In the genomic region with DNA sequence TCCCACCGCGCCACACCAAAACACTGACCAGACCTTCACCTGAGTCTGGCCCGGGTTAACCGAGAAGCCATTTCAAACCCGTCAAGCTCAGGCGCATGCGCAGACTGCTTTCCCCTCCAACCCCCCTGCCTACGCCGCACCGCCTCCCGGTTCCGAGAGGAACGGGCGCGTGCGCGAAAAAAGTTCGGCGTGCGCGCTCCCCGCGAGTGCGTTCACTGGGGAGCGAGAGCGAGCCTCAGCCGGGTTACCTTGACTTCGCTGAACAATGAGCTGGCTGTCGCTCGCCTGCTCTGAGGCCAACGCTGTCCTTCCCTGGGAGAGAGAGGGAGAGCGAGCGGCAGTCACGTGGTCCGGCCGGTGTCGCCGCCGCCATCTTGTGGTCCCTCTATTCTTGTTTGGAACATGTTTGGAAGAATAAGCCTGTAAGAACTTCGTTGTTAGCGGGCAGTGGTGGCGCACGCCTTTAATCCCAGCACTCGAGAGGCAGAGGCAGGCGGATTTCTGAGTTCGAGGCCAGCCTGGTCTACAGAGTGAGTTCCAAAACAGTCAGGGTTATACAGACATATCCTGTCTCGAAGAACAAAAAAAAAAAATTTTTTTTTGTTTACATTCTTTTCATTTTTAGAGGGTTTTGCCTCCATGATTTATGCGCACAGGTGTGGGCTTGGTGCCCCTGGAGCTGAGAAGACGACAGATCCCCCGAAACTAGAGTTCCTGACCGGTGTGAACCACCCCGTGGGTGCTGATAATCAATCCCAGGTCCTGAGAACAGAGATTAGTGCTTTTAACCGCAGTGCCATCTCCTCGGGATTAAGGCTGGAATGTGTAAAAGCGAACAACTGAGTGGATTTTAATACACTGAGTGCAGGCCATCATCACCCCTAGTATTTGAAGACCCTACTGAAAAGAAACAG, we compare ENCODE assay signal across 8 mouse cellular contexts. TPM values are rescaled to one million over a fixed set of nuclear protein-coding genes. Genes with fewer than 3 reads are reported as not detected.
DNase-seq lines count a peak whose midpoint lies in the region; ATAC-seq and TF ChIP-seq lines count a peak whose summit lies in the region.

A gene (minus strand): TSS at position 110 of the 914 bp plus-strand sequence.

- ATAC-seq in cerebellum, adult (ENCODE audit: insufficient number of reproducible peaks, low FRiP score, low TSS enrichment): peak; percentile 99
- peak; percentile 99 for ATAC-seq in forebrain, embryonic 13.5 days
- ATAC-seq in liver, postnatal 0 days: peak; percentile 95
- ATAC-seq in neural tube, embryonic 14.5 days (ENCODE audit: low read depth): peak; percentile 99

- H3K27ac ChIP-seq in ES-Bruce4 (ENCODE audit: insufficient read depth, low read length): peak within 1 kb of the TSS; percentile 99
- H3K27ac ChIP-seq in forebrain, embryonic 13.5 days: peak within 1 kb of the TSS; percentile 94
- peak within 1 kb of the TSS; percentile 97 for H3K27ac ChIP-seq in liver, postnatal 0 days (ENCODE audit: low read depth)
- peak within 1 kb of the TSS; percentile 95 for H3K27ac ChIP-seq in neural tube, embryonic 14.5 days (ENCODE audit: low read depth, low read length)

- WGBS in forebrain, embryonic 13.5 days: 4% methylated on average over 55 of the region's 55 CpGs
- 5% methylated on average over 55 of the region's 55 CpGs for WGBS in large intestine, adult 2 months
- WGBS in liver, postnatal 0 days (ENCODE audit: insufficient replicate concordance): 4% methylated on average over 55 of the region's 55 CpGs
- 4% methylated on average over 55 of the region's 55 CpGs for WGBS in neural tube, embryonic 14.5 days

- peak within 1 kb of the TSS; percentile 86 for H3K4me3 ChIP-seq in ES-Bruce4 (ENCODE audit: low read depth, low read length)
- peak within 1 kb of the TSS; percentile 97 for H3K4me3 ChIP-seq in forebrain, embryonic 13.5 days
- peak within 1 kb of the TSS; percentile 87 for H3K4me3 ChIP-seq in liver, postnatal 0 days (ENCODE audit: low read depth, low read length)
- H3K4me3 ChIP-seq in neural tube, embryonic 14.5 days (ENCODE audit: low read depth, low read length): peak within 1 kb of the TSS; percentile 98

- no peaks in the 10 kb centered on the region for H3K27me3 ChIP-seq in ES-Bruce4 (ENCODE audit: control insufficient read depth, insufficient read depth, low read length, poor library complexity, severe bottlenecking)
- no peaks in the 10 kb centered on the region for H3K27me3 ChIP-seq in forebrain, embryonic 13.5 days
- no peaks in the 10 kb centered on the region for H3K27me3 ChIP-seq in liver, postnatal 0 days (ENCODE audit: insufficient read depth, low read length)
- H3K27me3 ChIP-seq in neural tube, embryonic 14.5 days (ENCODE audit: control insufficient read depth, insufficient read depth, low read length): no peaks in the 10 kb centered on the region

- TF ChIP-seq POLR2A in ES-Bruce4 (IDR thresholded peaks at IDR 0.05; ENCODE audit: insufficient read depth, low read length): peak; percentile 33

- peak; percentile 71; the same call in 1 of the 2 replicates for TF ChIP-seq EP300 in ES-Bruce4 (IDR thresholded peaks at IDR 0.05; ENCODE audit: insufficient read depth, low read depth, low read length)
- 0 out of 2 replicates have a peak, but pooled peaks have one; percentile 7 for TF ChIP-seq EP300 in liver, postnatal 0 days (IDR thresholded peaks at IDR 0.05; ENCODE audit: low read depth)

- H3K4me2 ChIP-seq in forebrain, embryonic 13.5 days: peak within 1 kb of the TSS; percentile 64
- peak within 1 kb of the TSS; percentile 90 for H3K4me2 ChIP-seq in liver, postnatal 0 days (ENCODE audit: low read depth, low read length)
- H3K4me2 ChIP-seq in neural tube, embryonic 14.5 days (ENCODE audit: low read depth, low read length): peak within 1 kb of the TSS; percentile 67

- intact Hi-C loops in heart, postnatal 10 days (cut with DNase I): no loop called here

- peak; percentile 99 for DNase-seq in heart, postnatal 10 days
- DNase-seq in large intestine, adult 2 months (ENCODE audit: low read depth, low spot score): peak; percentile 91
- peak; percentile 99 for DNase-seq in liver, postnatal 0 days
- peak; percentile 99 for DNase-seq in testis, postnatal 10 days (ENCODE audit: low spot score)

- H3K9ac ChIP-seq in ES-Bruce4 (ENCODE audit: low read depth, poor library complexity, severe bottlenecking): peak within 1 kb of the TSS; percentile 91
- H3K9ac ChIP-seq in forebrain, embryonic 13.5 days: peak within 1 kb of the TSS; percentile 97
- peak within 1 kb of the TSS; percentile 96 for H3K9ac ChIP-seq in liver, postnatal 0 days (replicated peaks)
- peak within 1 kb of the TSS; percentile 98 for H3K9ac ChIP-seq in neural tube, embryonic 14.5 days (replicated peaks; ENCODE audit: low read depth, low read length)

- H3K9me3 ChIP-seq in ES-Bruce4 (replicated peaks; ENCODE audit: control insufficient read depth, insufficient read depth, low read length, poor library complexity, severe bottlenecking): no peaks in the 10 kb centered on the region
- no peaks in the 10 kb centered on the region for H3K9me3 ChIP-seq in forebrain, embryonic 13.5 days (replicated peaks)
- no peaks in the 10 kb centered on the region for H3K9me3 ChIP-seq in liver, postnatal 0 days (ENCODE audit: low read length)
- H3K9me3 ChIP-seq in neural tube, embryonic 14.5 days (ENCODE audit: control insufficient read depth, low read length): no peaks in the 10 kb centered on the region

- peaks cover 1% of the 10 kb centered on the region for H3K4me1 ChIP-seq in ES-Bruce4 (ENCODE audit: control insufficient read depth, insufficient read depth, low read length)
- H3K4me1 ChIP-seq in forebrain, embryonic 13.5 days: peaks cover 23% of the 10 kb centered on the region
- peaks cover 15% of the 10 kb centered on the region for H3K4me1 ChIP-seq in liver, postnatal 0 days (ENCODE audit: insufficient read depth)
- H3K4me1 ChIP-seq in neural tube, embryonic 14.5 days (ENCODE audit: control insufficient read depth, insufficient read depth, low read length): peaks cover 5% of the 10 kb centered on the region; the same call in 1 of the 2 replicates

- H3K36me3 ChIP-seq in ES-Bruce4 (ENCODE audit: control insufficient read depth, insufficient read depth, low read length, poor library complexity, severe bottlenecking): peaks cover 26% of the 10 kb centered on the region
- peaks cover 29% of the 10 kb centered on the region for H3K36me3 ChIP-seq in forebrain, embryonic 13.5 days (ENCODE audit: poor library complexity, severe bottlenecking)
- peaks cover 26% of the 10 kb centered on the region for H3K36me3 ChIP-seq in liver, postnatal 0 days (replicated peaks; ENCODE audit: insufficient read depth, low read length)
- H3K36me3 ChIP-seq in neural tube, embryonic 14.5 days (ENCODE audit: control insufficient read depth, insufficient read depth, low read length): peaks cover 26% of the 10 kb centered on the region

- no peak for TF ChIP-seq CTCF in ES-Bruce4 (IDR thresholded peaks at IDR 0.05; ENCODE audit: low read depth, low read length)
- TF ChIP-seq CTCF in liver, postnatal 0 days (IDR thresholded peaks at IDR 0.05; ENCODE audit: low read depth): peak; percentile 34; the same call in 1 of the 2 replicates

RNA-seq across cellular contexts. Expression of the gene that starts here (rescaled TPM):
- polyA plus RNA-seq in ES-Bruce4 (2011; ENCODE audit: insufficient read depth, insufficient read length, low read depth, missing spikeins): 116 and 123 TPM in 2 replicates
- 145 and 146 TPM in 2 replicates for polyA plus RNA-seq in forebrain, embryonic 13.5 days (2015; fragmentation: Nextera tagmentation; extraction: Ambion mirVana)
- 10 to 100 TPM; 57.5 to 58.9 TPM for total RNA-seq in heart, postnatal 10 days (2021)
- polyA plus RNA-seq in large intestine, adult 2 months (2012; rRNA removed): 29.9 and 80.4 TPM in 2 replicates
- polyA plus RNA-seq in liver, postnatal 0 days (2015; fragmentation: Nextera tagmentation; extraction: Ambion mirVana): 35.3 and 35.5 TPM in 2 replicates
- 110 TPM in 2 replicates for polyA plus RNA-seq in neural tube, embryonic 14.5 days (2014; fragmentation: Nextera tagmentation; extraction: Ambion mirVana)

Comparison
In these comparisons a context has a peak if more than half of its experiments do, and no peak if none do; other contexts are left out.
1. Peak in every context shown above with its lines: DNase-seq, ATAC-seq, H3K4me3 ChIP-seq and H3K27ac ChIP-seq.